Mouse (Mus musculus) heart, postnatal 0 days (tissue): Measurements from ENCODE around the gene Cybc1. TPM values are rescaled to one million over a fixed set of nuclear protein-coding genes. Genes with fewer than 3 reads are reported as not detected.
A peak's percentile ranks its signal among the peaks of the same experiment; 100 is the strongest.

ENCODE experiments used
- ATAC-seq: fragments of 200-750 bp; cut with Nextera tagmentation; 2 replicates; pipeline ENCODE4 v1.8.0; 2017; ENCODE audit warnings: low read depth, moderate number of reproducible peaks, moderate library complexity; ENCODE audit not compliant: insufficient read depth
- DNase-seq: peaks from one replicate; pipeline ENCODE4 v3.0.0-alpha.2; 2016; ENCODE audit warnings: low spot score
- H3K27ac ChIP-seq: fragments of 300-500 bp; sonication (generic); 2 replicates; pipeline ENCODE4 v1.5.1; 2014; ENCODE audit warnings: low read depth, mild to moderate bottlenecking
- H3K27me3 ChIP-seq: fragments of 300-500 bp; sonication (generic); 2 replicates; pipeline ENCODE4 v1.6.1; 2014; ENCODE audit warnings: low read length, mixed read lengths; ENCODE audit not compliant: control insufficient read depth, insufficient read depth
- H3K36me3 ChIP-seq: fragments of 300-500 bp; sonication (generic); replicated peaks from 2 replicates; pipeline ENCODE4 v1.6.1; 2014; ENCODE audit warnings: low read length, mixed read lengths; ENCODE audit not compliant: control insufficient read depth, insufficient read depth
- H3K4me1 ChIP-seq: fragments of 300-500 bp; sonication (generic); 2 replicates; pipeline ENCODE4 v1.6.1; 2014; ENCODE audit warnings: antibody characterized with exemption; ENCODE audit not compliant: control insufficient read depth, insufficient read depth
- H3K4me2 ChIP-seq: fragments of 300-500 bp; sonication (generic); 2 replicates; pipeline ENCODE4 v1.6.1; 2014; ENCODE audit warnings: low read depth, mild to moderate bottlenecking, low read length, moderate library complexity
- H3K4me3 ChIP-seq: fragments of 300-500 bp; sonication (generic); 2 replicates; pipeline ENCODE4 v1.5.1; 2014; ENCODE audit warnings: low read depth, low read length
- H3K9ac ChIP-seq: fragments of 300-500 bp; sonication (generic); replicated peaks from 2 replicates; pipeline ENCODE4 v1.6.1; 2014; ENCODE audit warnings: low read depth, low read length, mixed read lengths
- H3K9me3 ChIP-seq: fragments of 300-500 bp; sonication (generic); replicated peaks from 2 replicates; pipeline ENCODE4 v1.6.1; 2016; ENCODE audit warnings: low read length; ENCODE audit not compliant: control insufficient read depth
- CTCF ChIP-seq: IDR thresholded peaks from 2 replicates; pipeline ENCODE4 v1.5.1; 2016; ENCODE audit warnings: antibody characterized with exemption, control low read depth, low read depth
- EP300 ChIP-seq: IDR thresholded peaks from 2 replicates; pipeline ENCODE4 v1.6.1; 2016; ENCODE audit warnings: antibody characterized with exemption, low read depth
- WGBS: fragments of 180-500 bp; shearing (Covaris S2); extraction: QIAGEN DNeasy Blood & Tissue Kit; methylation state at CpG from one replicate; pipeline ENCODE4 v1.1.7; 2014; 5-methylcytosine and 5-hydroxymethylcytosine counted together
- polyA plus RNA-seq: library from polyadenylated mRNA; unstranded; fragments of >200 nt; fragmentation: Nextera tagmentation; extraction: Ambion mirVana; gene quantifications from 2 replicates; pipeline ENCODE4 v1.2.1, GENCODE M21; 2015
- total RNA-seq: library from RNA; depleted of rRNA; stranded (reverse); fragments of >200 nt; gene quantifications from 2 replicates; pipeline ENCODE4 v1.2.3, GENCODE M21; 2014; ENCODE audit warnings: low replicate concordance

Cybc1 gene
- total and polyA plus RNA-seq, 2 experiments from 2014 or later: 12.4 to 13.0 TPM

DNA sequence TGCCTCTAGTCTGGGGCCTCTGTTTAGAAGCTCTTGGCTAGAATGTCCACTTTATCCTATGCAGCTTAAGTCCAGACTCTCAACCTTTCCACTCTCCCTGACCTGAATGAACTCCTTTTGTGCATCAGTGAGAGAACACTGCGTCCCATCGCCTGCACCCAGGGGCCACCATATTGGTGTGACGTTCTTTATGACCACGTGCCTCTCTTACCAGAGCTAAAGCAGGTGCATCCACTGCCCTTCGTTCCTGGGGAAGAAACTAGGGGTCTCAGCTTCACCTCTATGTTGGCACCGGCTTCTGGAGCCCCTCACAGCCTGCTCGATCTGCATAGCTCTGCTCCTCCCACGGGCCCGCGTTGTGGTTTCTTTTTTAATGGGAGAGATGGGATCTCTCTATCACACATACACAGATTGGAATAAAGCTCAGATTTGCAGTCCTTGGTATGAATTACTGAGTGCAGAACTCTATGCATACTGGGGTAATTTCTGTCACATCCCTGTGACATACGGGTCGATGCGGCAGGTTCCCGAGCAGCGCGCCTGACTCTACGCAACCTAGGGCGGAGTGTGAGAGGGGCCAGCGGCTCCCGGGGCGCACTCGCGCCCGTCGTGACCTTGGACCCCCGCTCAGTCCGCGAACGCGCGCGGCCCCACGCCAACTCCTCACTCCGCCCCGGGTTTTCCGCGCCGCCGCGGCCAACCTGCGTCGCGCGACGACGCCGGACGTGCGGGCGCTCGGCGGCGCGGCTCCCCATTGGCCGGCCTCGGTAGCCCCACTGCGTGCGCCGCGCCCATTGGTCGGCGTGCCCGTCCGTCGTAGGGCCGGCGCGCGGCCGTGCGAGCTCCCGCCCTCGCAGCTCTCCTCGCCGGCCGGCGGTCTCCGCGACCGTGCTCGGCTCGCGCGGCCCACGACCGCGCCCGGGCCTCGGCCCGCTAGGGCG lies 30.3 kb upstream of the Cybc1 start, which contains the start of gene Foxk2:
Foxk2 (plus strand) TSS at position 831 of the 941 bp plus-strand sequence.
- Histone ChIP-seq H3K27ac (peak within 1 kb of the TSS; percentile 83), H3K9ac (peak within 1 kb of the TSS; percentile 94), H3K9me3 (no peaks in the 10 kb centered on the region), H3K4me3 (peak within 1 kb of the TSS; percentile 98), H3K4me2 (peak within 1 kb of the TSS; percentile 87), H3K27me3 (no peaks in the 10 kb centered on the region), H3K4me1 (peaks cover 15% of the 10 kb centered on the region), H3K36me3 (peaks cover 22% of the 10 kb centered on the region)
- under 1% methylated on average over 76 of the region's 91 CpGs for WGBS
- ATAC-seq (peak; percentile 98), DNase-seq (peak; percentile 91)
- TF ChIP-seq CTCF (no peak), EP300 (no peak; the same call in 1 of the 2 replicates)

DNA sequence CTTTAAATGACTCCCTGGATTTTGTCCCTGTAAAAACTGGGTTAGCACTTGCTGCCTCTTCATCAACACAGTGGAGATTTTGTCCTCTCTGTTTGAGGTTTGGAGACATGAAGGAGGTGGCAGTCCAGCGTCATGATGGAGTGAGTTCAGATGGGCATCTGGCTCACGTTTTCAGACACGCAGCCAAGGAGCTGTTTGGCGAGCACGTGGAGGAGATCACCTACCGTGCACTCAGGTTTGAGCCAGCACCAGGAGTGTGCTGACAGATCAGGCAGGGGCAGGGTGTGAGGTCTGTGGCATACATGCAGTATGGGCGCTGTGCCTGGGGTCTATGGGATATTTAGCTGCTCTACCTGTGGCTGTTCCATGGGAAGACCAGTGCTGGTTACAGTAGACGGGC lies 21.1 kb upstream of the Cybc1 start:
- DNase-seq (no peak), ATAC-seq (no peak)
- Histone ChIP-seq H3K27ac (no peak overlapping the region), H3K9me3 (no peaks in the 10 kb centered on the region), H3K4me3 (no peak overlapping the region), H3K4me2 (no peak overlapping the region), H3K36me3 (peaks cover 98% of the 10 kb centered on the region), H3K27me3 (no peaks in the 10 kb centered on the region), H3K9ac (no peak overlapping the region), H3K4me1 (no peaks in the 10 kb centered on the region)
- 74% methylated on average over 8 of the region's 8 CpGs for WGBS
- TF ChIP-seq CTCF: no peak
- TF ChIP-seq EP300: no peak

DNA sequence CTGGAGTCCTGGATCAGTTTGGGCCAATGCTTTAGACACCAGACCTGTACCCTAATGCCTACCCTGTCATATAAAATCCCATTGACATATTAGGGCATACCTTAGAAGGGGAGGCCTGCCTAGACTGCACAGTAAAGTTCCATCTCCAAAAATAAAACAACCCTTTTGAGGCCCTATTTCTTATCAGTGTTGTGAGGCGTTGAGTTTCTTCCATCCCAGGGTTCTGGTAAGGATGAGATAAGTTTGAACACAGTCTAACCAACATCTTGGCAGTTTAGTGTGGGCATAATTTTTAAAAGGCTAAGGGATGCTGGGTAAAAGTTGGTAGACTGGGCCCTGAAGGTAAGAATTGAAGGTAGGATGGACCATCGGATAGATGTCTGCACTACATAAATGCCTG lies 10.5 kb upstream of the Cybc1 start:
- 56% methylated on average over 2 of the region's 2 CpGs for WGBS
- H3K27me3 ChIP-seq: no peaks in the 10 kb centered on the region
- no peak overlapping the region for H3K4me3 ChIP-seq
- no peak for ATAC-seq
- no peak for DNase-seq
- H3K4me2 ChIP-seq: no peak overlapping the region
- no peak overlapping the region for H3K9ac ChIP-seq
- H3K36me3 ChIP-seq: peaks cover 35% of the 10 kb centered on the region
- H3K4me1 ChIP-seq: peaks cover 19% of the 10 kb centered on the region; the same call in 1 of the 2 replicates
- TF ChIP-seq EP300: no peak
- no peak for TF ChIP-seq CTCF
- no peak overlapping the region for H3K27ac ChIP-seq
- H3K9me3 ChIP-seq: no peaks in the 10 kb centered on the region

DNA sequence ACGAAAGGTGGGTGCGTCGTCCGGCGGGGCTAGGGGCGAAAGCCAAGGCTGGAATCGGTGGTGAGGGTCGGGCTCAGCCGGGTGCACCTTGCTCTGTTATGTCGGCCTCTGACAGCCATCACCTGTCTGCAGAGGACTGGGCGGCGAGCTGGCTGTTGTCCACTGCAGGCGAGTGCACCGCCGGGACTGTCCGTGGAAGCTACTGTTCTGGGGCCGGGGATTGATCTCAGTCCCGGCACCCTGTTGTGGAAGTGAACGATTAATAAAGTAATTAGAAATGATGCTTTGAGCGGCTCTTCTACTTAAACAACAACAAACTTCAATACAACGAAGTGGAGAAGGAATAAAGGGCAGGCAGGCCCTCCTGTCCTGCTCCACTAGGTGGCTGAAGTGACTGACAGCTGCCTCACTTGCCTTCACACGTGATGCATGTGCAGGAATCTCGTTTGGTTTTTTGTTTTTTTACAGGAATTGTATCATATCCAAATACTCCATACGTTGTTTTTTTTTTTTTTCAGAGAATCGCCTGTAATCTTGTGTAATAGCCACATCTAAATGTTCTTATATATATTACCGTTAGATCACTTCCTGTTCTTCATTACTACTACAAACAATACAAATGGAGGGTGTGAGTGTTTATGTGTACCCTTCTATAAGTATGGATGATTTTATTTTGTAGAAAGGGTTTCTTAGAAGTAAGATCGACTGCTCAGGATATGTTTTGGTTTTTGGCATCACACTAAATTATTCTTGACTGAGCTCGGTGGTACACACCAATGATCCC lies 8.4 kb upstream of the Cybc1 start:
- TF ChIP-seq EP300 (0 out of 2 replicates have a peak, but pooled peaks have one; percentile 19), CTCF (peak; percentile 42)
- H3K36me3 ChIP-seq: peaks cover 15% of the 10 kb centered on the region
- WGBS: 2% methylated on average over 28 of the region's 28 CpGs
- peak overlapping the region; percentile 73 for H3K9ac ChIP-seq
- ATAC-seq (peak; percentile 21), DNase-seq (peak; percentile 50)
- no peaks in the 10 kb centered on the region for H3K9me3 ChIP-seq
- peaks cover 19% of the 10 kb centered on the region for H3K4me1 ChIP-seq
- H3K4me2 ChIP-seq: peak overlapping the region; percentile 73
- H3K27me3 ChIP-seq: no peaks in the 10 kb centered on the region
- H3K4me3 ChIP-seq: peak overlapping the region; percentile 76
- peak overlapping the region; percentile 99 for H3K27ac ChIP-seq

DNA sequence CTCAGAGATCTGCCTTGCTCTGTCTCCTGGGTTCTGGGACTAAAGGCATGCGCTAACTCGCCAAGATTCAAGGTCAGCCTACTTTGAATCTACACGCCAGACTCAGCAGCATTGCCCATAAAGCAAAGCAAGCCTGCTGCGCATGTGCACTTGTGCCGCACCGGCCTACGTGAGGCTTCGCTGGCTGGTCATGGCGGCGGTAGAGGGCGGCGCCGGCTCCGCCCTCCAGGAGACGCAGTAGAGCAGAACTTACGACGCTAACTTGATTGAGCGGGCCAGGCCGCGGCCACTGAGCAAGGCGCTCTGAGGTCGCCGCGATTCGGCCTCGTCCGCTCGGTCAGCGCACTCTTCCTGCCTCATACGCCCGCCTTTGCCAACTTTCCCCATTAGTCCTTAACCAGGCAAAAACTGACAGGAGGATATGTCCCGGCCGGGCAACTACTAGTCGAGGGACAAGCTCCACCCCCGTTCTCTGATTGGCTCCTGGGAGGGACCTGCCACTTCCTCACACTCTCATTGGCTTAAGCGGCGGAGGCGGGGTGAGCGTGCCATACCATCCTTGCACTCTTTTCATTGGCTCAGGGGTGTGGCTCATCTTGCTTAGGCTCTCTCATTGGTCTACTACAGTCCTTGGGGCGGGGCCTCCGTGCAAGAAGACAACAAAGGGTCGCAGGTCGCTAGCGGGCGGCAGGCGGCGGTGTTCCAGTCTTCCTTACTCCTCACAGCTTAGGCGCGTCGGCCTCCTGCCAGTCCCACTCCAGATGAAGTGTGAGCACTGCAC lies 7.6 kb upstream of the Cybc1 start, which contains the start of gene Narf:
Narf (plus strand) TSS at position 690 of the 781 bp plus-strand sequence.
- DNase-seq (peak; percentile 100), ATAC-seq (peak; percentile 99)
- TF ChIP-seq EP300 (no peak), CTCF (peak; percentile 69)
- peak within 1 kb of the TSS; percentile 76 for H3K4me3 ChIP-seq
- H3K9me3 ChIP-seq: no peaks in the 10 kb centered on the region
- peak within 1 kb of the TSS; percentile 99 for H3K27ac ChIP-seq
- peaks cover 8% of the 10 kb centered on the region for H3K36me3 ChIP-seq
- no peaks in the 10 kb centered on the region for H3K27me3 ChIP-seq
- peak within 1 kb of the TSS; percentile 73 for H3K9ac ChIP-seq
- peak within 1 kb of the TSS; percentile 73 for H3K4me2 ChIP-seq
- WGBS: under 1% methylated on average over 50 of the region's 50 CpGs
- peaks cover 19% of the 10 kb centered on the region for H3K4me1 ChIP-seq
